Mouse (Mus musculus) midbrain, embryonic 11.5 days (tissue): ENCODE data around the gene Rpl27. TPM values are rescaled to one million over a fixed set of nuclear protein-coding genes. Genes with fewer than 3 reads are reported as not detected.
A peak's percentile ranks its signal among the peaks of the same experiment; 100 is the strongest.

ENCODE experiments used
- ATAC-seq: fragments of 200-750 bp; cut with Nextera tagmentation; 2 replicates; pipeline ENCODE4 v1.8.0; 2017; ENCODE audit warnings: moderate TSS enrichment, moderate library complexity; ENCODE audit not compliant: low FRiP score
- DNase-seq: peaks from one replicate; pipeline ENCODE4 v3.0.0; 2015; ENCODE audit warnings: low spot score; ENCODE audit errors: missing footprints
- H3K27ac ChIP-seq: fragments of 300-500 bp; sonication (generic); 2 replicates; pipeline ENCODE4 v1.5.1; 2014; ENCODE audit warnings: low read depth, low read length
- H3K27me3 ChIP-seq: fragments of 300-500 bp; sonication (generic); 2 replicates; pipeline ENCODE4 v1.6.1; 2014; ENCODE audit warnings: mild to moderate bottlenecking, low read length, moderate library complexity, mixed read lengths; ENCODE audit not compliant: control insufficient read depth, insufficient read depth
- H3K36me3 ChIP-seq: fragments of 300-500 bp; sonication (generic); 2 replicates; pipeline ENCODE4 v1.6.1; 2014; ENCODE audit warnings: mild to moderate bottlenecking, low read length, moderate library complexity, mixed read lengths; ENCODE audit not compliant: control insufficient read depth, insufficient read depth
- H3K4me1 ChIP-seq: fragments of 300-500 bp; sonication (generic); 2 replicates; pipeline ENCODE4 v1.6.1; 2014; ENCODE audit warnings: low read length; ENCODE audit not compliant: control insufficient read depth, insufficient read depth
- H3K4me2 ChIP-seq: fragments of 300-500 bp; sonication (generic); 2 replicates; pipeline ENCODE4 v1.6.1; 2014; ENCODE audit warnings: mild to moderate bottlenecking, moderate library complexity
- H3K4me3 ChIP-seq: fragments of 300-500 bp; sonication (generic); 2 replicates; pipeline ENCODE4 v1.5.1; 2014; ENCODE audit warnings: low read depth, low read length
- H3K9ac ChIP-seq: fragments of 300-500 bp; sonication (generic); 2 replicates; pipeline ENCODE4 v1.6.1; 2014; ENCODE audit warnings: low read length
- H3K9me3 ChIP-seq: fragments of 300-500 bp; sonication (generic); 2 replicates; pipeline ENCODE4 v1.6.1; 2016; ENCODE audit warnings: low read length; ENCODE audit not compliant: control insufficient read depth
- WGBS: fragments of 180-500 bp; shearing (Covaris S2); extraction: QIAGEN DNeasy Blood & Tissue Kit; methylation state at CpG from one replicate; pipeline ENCODE4 v1.1.7; 2014; 5-methylcytosine and 5-hydroxymethylcytosine counted together
- polyA plus RNA-seq: library from polyadenylated mRNA; unstranded; fragments of >200 nt; fragmentation: Nextera tagmentation; extraction: Ambion mirVana; gene quantifications from 2 replicates; pipeline ENCODE4 v1.2.1, GENCODE M21; 2014

Rpl27 gene
- polyA plus RNA-seq: 385 and 399 TPM in 2 replicates

DNA sequence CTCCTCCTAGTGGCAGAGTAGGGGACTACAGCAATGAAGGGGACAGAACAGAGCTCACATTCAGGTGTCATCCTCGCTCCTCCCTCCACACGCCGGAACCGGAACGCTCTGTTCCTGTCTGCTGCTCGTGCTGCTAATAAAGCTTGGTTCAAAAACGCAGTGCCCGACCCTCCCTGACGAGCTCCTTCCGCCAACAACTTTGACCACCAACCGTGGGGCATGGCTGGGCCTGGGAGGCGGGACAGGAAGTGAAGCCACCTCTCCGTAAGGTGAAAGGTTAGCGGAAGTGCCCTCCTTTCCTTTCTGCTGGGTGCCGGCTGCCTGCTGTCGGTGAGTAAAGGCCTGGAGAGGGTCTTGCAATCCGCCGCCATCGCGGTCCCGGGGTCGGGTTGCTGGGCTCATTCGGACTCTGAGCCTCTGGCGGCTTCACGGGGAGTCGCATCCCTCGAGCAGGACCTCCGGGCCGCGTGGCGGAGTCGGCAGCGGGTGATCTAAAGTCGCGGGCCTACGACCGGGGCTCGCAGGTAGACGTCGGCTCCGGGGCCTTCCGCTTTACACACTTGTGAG, at the start of gene Rpl27:
Rpl27 (plus strand) TSS at position 172 of the 567 bp plus-strand sequence.
- Histone ChIP-seq H3K36me3 (peaks cover 12% of the 10 kb centered on the region; the same call in 1 of the 2 replicates), H3K9ac (peak within 1 kb of the TSS; percentile 96), H3K9me3 (no peaks in the 10 kb centered on the region), H3K4me2 (peak within 1 kb of the TSS; percentile 96), H3K4me1 (peaks cover 10% of the 10 kb centered on the region), H3K4me3 (peak within 1 kb of the TSS; percentile 87), H3K27me3 (no peaks in the 10 kb centered on the region), H3K27ac (peak within 1 kb of the TSS; percentile 87)
- ATAC-seq: peak; percentile 98
- WGBS: under 1% methylated on average over 41 of the region's 42 CpGs
- DNase-seq: peak; percentile 99

DNA sequence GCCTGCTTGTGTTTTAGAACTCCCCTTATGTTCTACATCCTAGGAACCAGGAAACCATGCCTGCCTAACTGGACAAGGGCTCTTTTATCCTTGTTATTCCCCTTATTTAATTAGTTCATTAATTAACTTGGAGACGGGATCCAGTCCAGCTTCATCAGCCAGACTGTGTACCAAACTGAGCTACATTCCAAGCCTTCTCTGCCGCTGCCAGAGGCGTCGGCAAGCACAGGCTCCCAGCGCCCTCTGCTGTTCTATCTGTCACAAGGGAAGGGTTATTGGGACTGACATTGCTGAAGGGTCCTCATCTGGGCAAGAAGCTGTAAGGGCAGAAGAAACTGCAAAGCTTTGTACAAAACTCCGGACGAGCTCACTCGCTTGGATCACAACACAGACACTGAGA, 47.0 kb upstream of the Rpl27 start:
- DNase-seq: peak; percentile 90
- Histone ChIP-seq H3K4me1 (no peaks in the 10 kb centered on the region), H3K9ac (no peak overlapping the region), H3K27me3 (no peaks in the 10 kb centered on the region), H3K9me3 (no peaks in the 10 kb centered on the region), H3K36me3 (no peaks in the 10 kb centered on the region), H3K4me3 (no peak overlapping the region), H3K4me2 (no peak overlapping the region), H3K27ac (no peak overlapping the region)
- no peak for ATAC-seq
- 8% methylated on average over 8 of the region's 8 CpGs for WGBS

DNA sequence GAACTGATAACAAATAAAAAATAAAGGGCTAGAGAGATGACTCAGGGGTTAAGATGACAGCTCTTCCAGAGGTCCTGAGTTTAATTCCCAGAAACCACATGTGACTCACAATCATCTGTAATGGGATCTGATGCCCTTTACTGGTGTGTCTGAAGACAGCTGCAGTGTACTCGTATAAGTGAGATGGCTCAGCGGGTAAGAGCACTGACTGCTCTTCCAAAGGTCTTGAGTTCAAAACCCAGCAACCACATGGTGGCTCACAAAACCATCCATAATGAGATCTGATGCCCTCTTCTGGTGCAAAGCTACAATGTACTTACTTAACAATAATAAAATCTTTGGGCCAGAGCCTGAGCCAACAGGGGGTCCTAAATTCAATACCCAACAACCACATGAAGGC, 26.8 kb upstream of the Rpl27 start:
- WGBS: 85% methylated on average over 2 of the region's 2 CpGs

DNA sequence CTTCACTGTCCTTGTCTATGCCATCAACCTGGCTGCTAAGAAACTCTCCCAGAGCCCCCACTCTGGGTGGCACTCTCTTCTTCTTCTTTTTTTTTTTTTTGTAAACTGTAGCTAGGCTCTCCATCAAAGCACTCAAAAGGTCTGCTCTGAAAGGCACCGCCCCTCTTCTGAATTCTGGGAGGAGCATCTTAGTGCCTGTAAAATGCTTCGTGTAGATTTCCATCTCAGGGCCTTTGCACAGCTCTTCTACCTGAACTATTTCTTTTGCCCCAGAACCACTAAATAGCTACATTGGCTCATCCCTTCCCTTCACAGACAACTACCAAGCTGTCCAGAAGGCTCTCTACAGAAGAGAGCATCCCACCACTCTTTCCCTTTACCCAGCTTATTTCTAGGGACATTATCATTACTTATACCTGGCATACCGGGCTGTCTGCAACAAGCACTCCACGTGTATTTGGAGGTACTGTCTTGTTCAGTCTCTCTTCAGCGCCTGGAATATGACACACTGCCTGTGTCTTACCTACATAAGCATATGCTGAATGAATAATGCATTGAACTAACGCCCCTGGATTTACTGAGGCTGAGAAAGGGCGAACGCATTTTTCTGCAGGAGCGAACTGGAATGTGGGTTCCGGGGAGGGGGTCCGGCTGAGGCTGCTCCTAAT, 25.5 kb upstream of the Rpl27 start:
- no peak for DNase-seq
- 3% methylated on average over 11 of the region's 11 CpGs for WGBS
- peaks cover 2% of the 10 kb centered on the region; the same call in 1 of the 2 replicates for H3K36me3 ChIP-seq

More for the DNA sequence above, 26.8 kb upstream of the Rpl27 start:
- Histone ChIP-seq H3K4me3 (no peak overlapping the region), H3K9ac (no peak overlapping the region), H3K4me1 (peaks cover 5% of the 10 kb centered on the region), H3K27ac (no peak overlapping the region), H3K36me3 (peaks cover 10% of the 10 kb centered on the region), H3K4me2 (no peak overlapping the region), H3K27me3 (no peaks in the 10 kb centered on the region), H3K9me3 (no peaks in the 10 kb centered on the region)
- DNase-seq: no peak
- ATAC-seq: no peak

DNA sequence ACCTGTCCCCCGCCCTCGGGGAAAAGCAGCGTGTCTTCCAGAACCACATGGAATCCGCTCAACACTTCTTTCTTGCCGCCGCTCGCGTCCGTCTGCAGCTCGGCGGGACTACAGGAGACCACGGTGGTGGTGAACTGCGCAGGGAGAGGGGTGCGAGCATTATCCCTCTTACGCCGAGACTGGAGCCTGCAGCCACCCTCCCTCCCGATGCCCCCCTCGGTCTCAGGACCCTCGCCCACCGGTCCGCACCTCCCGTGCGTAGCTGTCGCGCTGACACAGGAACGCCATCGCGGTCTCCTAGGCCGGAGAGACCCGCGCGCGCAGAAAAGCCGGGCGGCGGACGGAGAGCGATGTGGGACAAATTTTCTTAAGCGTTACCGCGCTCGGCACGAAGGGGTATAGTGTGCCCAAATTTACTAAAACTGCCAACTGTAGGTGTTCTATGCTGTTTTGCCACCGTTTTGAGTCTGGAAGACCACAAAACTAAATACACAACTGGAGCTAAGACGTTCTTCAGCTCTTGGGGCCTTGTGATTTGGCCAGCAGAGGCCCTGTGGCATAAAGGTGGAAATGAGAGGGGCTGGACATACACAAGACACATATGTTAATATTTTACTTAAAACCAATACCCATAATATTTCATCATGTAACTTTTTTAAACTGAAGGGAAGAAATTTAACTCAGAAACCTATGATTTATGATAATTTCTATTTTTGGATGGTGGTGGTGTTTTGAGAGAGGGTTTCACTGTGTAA, 24.8 kb upstream of the Rpl27 start, which contains the start of gene Aarsd1:
Aarsd1 (minus strand) TSS at position 515 of the 755 bp plus-strand sequence.
- Histone ChIP-seq H3K27me3 (no peaks in the 10 kb centered on the region), H3K4me3 (peak within 1 kb of the TSS; percentile 87), H3K4me1 (peaks cover 5% of the 10 kb centered on the region), H3K27ac (peak within 1 kb of the TSS; percentile 32; the same call in 1 of the 2 replicates), H3K9ac (peak within 1 kb of the TSS; percentile 93), H3K9me3 (no peaks in the 10 kb centered on the region), H3K36me3 (no peaks in the 10 kb centered on the region), H3K4me2 (peak within 1 kb of the TSS; percentile 85)
- DNase-seq (peak; percentile 99), ATAC-seq (peak; percentile 83)
- WGBS: under 1% methylated on average over 45 of the region's 45 CpGs

More for the DNA sequence above, 25.5 kb upstream of the Rpl27 start:
- peak overlapping the region; percentile 93 for H3K9ac ChIP-seq
- H3K4me3 ChIP-seq: peak overlapping the region; percentile 87
- ATAC-seq: peak; percentile 63
- H3K4me2 ChIP-seq: peak overlapping the region; percentile 85
- peak overlapping the region; percentile 32; the same call in 1 of the 2 replicates for H3K27ac ChIP-seq
- H3K4me1 ChIP-seq: peaks cover 5% of the 10 kb centered on the region
- no peaks in the 10 kb centered on the region for H3K27me3 ChIP-seq
- H3K9me3 ChIP-seq: no peaks in the 10 kb centered on the region

DNA sequence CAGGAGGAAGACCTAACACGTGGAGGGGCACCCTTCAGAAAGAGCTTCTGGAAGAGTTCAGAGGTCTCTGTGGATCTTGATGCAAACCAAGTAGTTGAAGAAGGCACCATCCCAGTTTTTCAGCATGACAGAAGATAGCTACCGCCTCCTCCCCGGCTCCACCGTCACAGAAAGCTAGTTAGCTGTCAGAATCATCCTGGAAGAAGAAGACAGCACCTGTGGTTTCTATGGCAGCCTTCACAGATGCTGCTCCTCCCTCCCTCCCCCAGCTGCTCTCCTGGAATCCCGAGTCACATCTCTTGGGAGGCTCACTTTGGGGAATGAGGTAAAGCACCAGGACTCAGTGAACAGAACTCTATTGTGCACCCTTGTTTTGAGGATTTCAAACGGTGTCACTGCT, 23.1 kb upstream of the Rpl27 start:
- H3K36me3 ChIP-seq: no peaks in the 10 kb centered on the region
- no peak overlapping the region for H3K9ac ChIP-seq
- no peaks in the 10 kb centered on the region for H3K9me3 ChIP-seq
- no peak overlapping the region for H3K4me2 ChIP-seq
- ATAC-seq: no peak
- no peak overlapping the region for H3K4me3 ChIP-seq
- H3K27ac ChIP-seq: no peak overlapping the region
- H3K4me1 ChIP-seq: peaks cover 6% of the 10 kb centered on the region
- DNase-seq: no peak
- 0 out of 2 replicates have a peak, but pooled peaks cover 4% of the 10 kb centered on the region for H3K27me3 ChIP-seq
- WGBS: 60% methylated on average over 6 of the region's 6 CpGs

DNA sequence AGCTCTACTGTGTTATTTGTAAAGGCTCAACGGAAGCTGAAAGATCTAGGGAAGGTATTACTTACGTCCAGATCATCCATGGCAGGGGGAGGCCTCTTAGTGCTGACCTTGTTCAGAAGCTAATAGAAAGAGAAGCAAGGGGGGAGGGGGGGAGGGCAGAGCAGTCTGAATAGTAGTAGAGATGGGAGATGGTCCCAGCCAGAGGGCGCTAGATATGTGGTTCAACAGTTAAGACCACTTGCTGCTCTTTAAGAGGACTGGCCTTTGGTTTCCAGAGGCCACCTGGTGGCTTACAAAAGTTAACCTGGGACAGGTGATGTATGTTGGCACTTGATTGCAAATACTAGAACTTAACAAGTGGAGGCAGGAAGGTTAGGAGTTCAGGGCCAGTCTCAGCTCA, 22.5 kb upstream of the Rpl27 start:
- H3K36me3 ChIP-seq: no peaks in the 10 kb centered on the region
- no peak overlapping the region for H3K4me2 ChIP-seq
- no peak overlapping the region for H3K9ac ChIP-seq
- 27% methylated on average over 3 of the region's 3 CpGs for WGBS
- peaks cover 10% of the 10 kb centered on the region for H3K4me1 ChIP-seq
- H3K4me3 ChIP-seq: no peak overlapping the region
- H3K27me3 ChIP-seq: 0 out of 2 replicates have a peak, but pooled peaks cover 4% of the 10 kb centered on the region
- no peak overlapping the region for H3K27ac ChIP-seq
- ATAC-seq: no peak
- H3K9me3 ChIP-seq: no peaks in the 10 kb centered on the region
- no peak for DNase-seq

DNA sequence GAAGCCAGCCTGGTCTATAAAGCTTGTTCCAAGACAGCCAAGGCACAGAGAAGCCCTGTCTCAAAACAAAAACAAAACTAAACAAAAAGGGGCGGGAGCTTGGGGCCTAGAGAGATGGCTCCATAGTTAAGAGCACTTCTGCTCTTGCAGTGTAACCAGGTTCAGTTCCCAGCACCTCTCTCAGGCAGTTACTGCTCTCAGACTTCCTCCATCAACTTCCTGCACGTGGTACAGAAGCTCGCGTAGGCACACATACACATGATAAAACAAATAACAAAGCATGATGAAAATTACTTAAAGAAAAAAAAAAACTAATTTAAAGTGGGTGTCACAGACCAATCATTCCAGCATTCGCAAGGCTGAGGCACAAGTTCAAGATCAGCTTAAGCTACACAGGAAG, 21.9 kb upstream of the Rpl27 start:
- Histone ChIP-seq H3K4me2 (no peak overlapping the region), H3K27ac (no peak overlapping the region), H3K4me1 (peaks cover 10% of the 10 kb centered on the region), H3K9me3 (no peaks in the 10 kb centered on the region), H3K4me3 (no peak overlapping the region), H3K27me3 (0 out of 2 replicates have a peak, but pooled peaks cover 4% of the 10 kb centered on the region), H3K36me3 (no peaks in the 10 kb centered on the region), H3K9ac (no peak overlapping the region)
- WGBS: 89% methylated on average over 5 of the region's 5 CpGs
- DNase-seq (no peak), ATAC-seq (no peak)
